Mouse (Mus musculus): ENCODE data around the gene Sirt4. TPM values are rescaled to one million over a fixed set of nuclear protein-coding genes. Genes with fewer than 3 reads are reported as not detected.
A peak's percentile ranks its signal among the peaks of the same experiment; 100 is the strongest.

Sirt4 gene
- polyA plus RNA-seq, 1 experiment from 2014 or later: 28.1 TPM

DNA sequence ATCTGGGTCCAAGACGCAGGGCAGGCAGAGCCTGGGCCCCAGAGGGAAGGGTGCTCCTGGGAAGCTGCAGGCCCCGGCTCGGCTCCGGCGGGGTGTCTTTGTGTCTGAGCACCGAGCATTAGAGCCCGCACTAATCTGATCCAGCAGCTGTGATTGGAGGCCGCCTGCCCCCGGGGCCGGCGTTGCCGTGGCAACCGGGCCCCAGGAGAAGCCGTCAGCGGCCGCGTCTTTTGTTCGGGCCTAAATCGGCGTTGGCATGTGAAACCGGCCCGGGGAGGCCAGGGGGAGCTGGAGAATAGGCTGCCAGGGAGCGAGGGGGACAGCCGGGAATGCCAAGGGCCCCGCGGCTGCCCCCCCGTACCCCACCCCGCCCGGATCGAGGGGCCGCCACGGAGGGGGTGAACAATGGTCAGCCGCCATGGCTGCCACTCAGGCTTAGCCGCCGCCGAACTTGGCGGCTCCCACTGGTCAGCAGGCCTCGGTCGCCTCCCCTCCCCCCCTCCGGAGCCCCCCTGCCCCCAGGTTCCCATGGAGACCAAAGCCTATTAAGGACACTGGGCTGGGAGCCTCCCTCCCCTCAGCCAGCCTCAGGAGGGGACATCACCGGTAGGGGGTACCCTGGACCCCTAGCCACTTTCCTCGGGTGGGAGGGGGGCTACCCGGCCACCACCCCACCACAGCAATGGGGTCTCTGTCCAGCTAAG lies 48.0 kb downstream of the Sirt4 start:
- Histone ChIP-seq H3K27me3 (no peaks in the 10 kb centered on the region), H3K4me1 (peaks cover 75% of the 10 kb centered on the region), H3K4me3 (peak overlapping the region; percentile 32), H3K9me3 (no peaks in the 10 kb centered on the region), H3K36me3 (peaks cover 58% of the 10 kb centered on the region), H3K9ac (peak overlapping the region; percentile 69), H3K27ac (peak overlapping the region; percentile 97), H3K4me2 (peak overlapping the region; percentile 61)
- 2% methylated on average over 42 of the region's 43 CpGs for WGBS
- peak; percentile 66 for ATAC-seq (ENCODE audit: insufficient number of reproducible peaks, insufficient read depth, low FRiP score, low TSS enrichment, low read depth)

DNA sequence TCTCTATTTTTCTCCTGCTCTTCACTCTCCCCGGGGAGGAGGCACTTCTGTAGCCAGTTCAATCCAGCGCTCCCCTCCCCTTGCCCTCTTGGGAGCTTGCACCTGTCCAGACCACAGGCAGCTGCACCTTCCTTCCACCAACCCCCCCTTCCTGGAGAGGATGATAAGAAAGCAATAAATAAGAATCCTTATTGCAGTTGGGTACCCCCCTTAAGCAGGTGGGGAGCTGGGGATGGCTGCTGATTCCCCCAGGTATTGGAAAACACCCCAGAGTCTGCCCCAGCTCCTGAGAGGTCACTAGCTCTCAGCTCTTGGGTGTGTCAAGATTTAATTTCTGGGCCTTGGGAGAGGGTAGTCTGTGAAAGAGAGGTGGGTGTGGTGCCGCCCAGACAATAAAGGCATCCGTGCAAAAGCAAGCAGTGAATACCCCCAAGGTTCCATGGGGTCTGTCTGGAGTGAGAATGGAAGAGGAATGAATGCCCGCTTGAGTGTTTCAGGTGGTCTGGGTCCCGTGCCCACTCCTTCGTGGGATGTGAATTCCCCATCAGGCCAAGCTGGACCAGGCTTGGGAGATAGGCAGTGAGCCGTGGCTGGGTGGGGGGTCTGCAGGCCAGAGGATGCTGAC lies 48.7 kb downstream of the Sirt4 start:
- H3K9me3 ChIP-seq: no peaks in the 10 kb centered on the region
- 11% methylated on average over 8 of the region's 8 CpGs for WGBS
- H3K36me3 ChIP-seq: peaks cover 51% of the 10 kb centered on the region
- H3K4me1 ChIP-seq: peaks cover 82% of the 10 kb centered on the region
- H3K4me2 ChIP-seq: peak overlapping the region; percentile 61
- ATAC-seq (ENCODE audit: insufficient number of reproducible peaks, insufficient read depth, low FRiP score, low TSS enrichment, low read depth): no peak
- H3K27me3 ChIP-seq: no peaks in the 10 kb centered on the region
- H3K27ac ChIP-seq: peak overlapping the region; percentile 97
- H3K9ac ChIP-seq: peak overlapping the region; percentile 69
- peak overlapping the region; percentile 32 for H3K4me3 ChIP-seq

DNA sequence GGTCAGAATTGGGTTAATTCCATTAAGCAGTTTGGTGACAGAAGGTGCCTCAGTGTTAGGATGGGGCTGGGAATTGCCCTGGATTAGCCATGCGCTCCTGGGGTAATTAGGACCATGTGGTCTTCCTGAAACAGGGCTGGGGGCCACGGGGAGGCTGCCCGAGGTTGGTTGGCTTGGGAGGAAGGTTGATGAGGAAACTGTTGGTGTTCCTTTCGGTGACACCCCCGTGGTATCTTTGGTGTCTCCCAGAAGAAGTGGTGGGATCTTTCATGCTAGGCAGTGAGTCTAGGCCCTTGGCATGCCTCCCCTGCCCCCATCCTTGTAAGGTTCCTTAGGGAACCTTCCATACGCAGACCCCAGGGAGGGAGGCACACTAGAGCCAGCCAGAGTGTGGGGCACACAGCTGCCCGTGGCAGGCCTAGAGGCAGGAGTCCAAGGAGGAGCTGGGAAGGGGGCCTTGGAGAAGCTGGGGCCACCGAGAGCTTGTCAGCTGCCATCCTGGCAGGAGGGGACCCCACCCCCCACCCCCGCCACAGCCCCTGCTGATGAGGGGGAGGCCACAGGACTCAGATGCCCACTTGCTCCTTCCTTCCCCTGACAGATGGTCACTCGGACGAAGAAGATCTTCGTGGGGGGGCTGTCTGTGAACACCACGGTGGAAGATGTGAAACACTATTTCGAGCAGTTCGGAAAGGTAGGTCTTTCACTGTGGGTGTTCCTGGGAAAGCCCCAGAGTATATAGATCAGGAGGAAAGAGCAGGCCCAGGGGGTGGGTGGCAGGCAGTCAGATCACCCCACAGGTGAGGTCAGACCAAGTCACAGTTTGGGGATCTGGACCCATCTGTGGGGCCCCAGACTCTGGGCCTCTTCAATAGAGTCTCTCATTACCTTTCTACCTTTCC lies 49.4 kb downstream of the Sirt4 start:
- Histone ChIP-seq H3K9ac (peak overlapping the region; percentile 69), H3K9me3 (no peaks in the 10 kb centered on the region), H3K4me3 (peak overlapping the region; percentile 32), H3K27ac (peak overlapping the region; percentile 97), H3K4me1 (peaks cover 84% of the 10 kb centered on the region), H3K4me2 (peak overlapping the region; percentile 61), H3K27me3 (no peaks in the 10 kb centered on the region), H3K36me3 (peaks cover 47% of the 10 kb centered on the region)
- no peak for ATAC-seq (ENCODE audit: insufficient number of reproducible peaks, insufficient read depth, low FRiP score, low TSS enrichment, low read depth)
- 26% methylated on average over 15 of the region's 15 CpGs for WGBS

DNA sequence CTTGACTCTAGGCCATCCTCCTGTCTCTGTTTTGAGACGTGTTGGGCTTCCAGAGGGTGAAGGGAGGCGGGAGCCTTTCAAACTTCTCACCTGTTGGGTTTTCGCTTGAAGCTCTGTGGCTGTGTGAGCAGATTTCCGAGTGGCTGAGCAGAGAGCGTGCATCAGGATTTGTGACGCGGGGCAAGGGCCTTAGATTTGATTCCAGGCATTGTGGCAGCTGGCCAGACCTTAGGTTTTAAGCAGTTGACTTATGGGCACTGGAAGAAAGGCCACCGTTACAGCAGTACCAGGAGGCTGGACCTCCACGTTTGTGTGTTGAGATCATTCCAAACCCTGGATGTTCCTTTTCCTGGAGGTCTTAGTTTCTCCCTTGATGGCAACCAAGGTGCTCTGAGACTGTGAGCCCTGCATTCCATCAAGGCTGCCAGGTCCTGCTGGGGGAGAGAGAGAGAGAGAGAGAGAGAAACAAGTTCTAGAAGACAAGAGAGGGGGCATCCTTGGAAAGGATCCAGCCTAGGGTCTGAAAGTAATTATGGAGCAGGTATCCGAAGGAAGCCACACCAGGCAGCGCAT lies 50.2 kb downstream of the Sirt4 start:
- Histone ChIP-seq H3K9ac (peak overlapping the region; percentile 69; the same call in 1 of the 2 replicates), H3K4me3 (peak overlapping the region; percentile 1; the same call in 1 of the 2 replicates), H3K4me1 (peaks cover 84% of the 10 kb centered on the region), H3K36me3 (peaks cover 40% of the 10 kb centered on the region), H3K27me3 (no peaks in the 10 kb centered on the region), H3K27ac (peak overlapping the region; percentile 97), H3K4me2 (peak overlapping the region; percentile 61), H3K9me3 (no peaks in the 10 kb centered on the region)
- WGBS: 30% methylated on average over 11 of the region's 11 CpGs
- no peak for ATAC-seq (ENCODE audit: insufficient number of reproducible peaks, insufficient read depth, low FRiP score, low TSS enrichment, low read depth)

DNA sequence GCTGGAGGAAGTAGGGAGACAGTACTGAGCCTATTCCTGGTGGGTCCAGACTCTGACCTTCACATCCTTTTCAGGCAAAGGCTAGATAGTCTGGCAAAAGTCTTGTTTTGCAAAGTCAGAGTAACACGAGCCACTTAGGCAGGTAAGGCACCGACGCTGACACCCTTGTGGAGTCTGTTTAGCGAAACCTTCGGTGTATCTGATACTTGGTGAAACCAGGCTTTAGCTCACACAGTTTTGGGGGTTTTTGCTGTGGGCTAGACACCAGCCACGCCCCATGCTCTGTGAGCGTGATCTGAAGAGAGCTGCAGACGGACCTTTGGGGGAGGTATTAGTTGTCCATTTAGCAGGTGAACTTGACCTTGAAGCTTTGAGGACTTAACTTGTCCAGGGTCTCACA lies 51.3 kb downstream of the Sirt4 start:
- H3K4me1 ChIP-seq: peaks cover 81% of the 10 kb centered on the region

DNA sequence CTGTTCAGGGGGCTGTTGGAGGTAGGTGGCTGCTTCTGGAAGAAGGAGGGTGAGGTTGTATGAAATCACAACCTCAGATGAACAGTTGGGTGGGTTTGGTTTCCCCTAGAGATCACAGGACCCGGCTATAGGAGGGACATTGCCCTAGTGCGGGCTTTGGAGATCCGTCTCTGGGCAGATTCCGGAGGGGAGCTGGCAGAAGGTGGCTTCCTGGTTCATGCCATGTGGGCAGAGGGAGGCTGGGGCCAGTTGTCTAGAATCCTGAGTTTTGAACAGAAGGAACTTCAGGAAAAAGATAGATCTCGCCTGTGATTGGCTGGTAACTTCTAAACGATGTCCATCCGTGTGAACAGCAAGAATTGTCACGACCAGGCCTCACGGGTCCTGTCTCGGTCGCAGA lies 52.1 kb downstream of the Sirt4 start:
- peak overlapping the region; percentile 98 for H3K9ac ChIP-seq
- peak overlapping the region; percentile 89; the same call in 1 of the 2 replicates for H3K27ac ChIP-seq
- H3K36me3 ChIP-seq: peaks cover 26% of the 10 kb centered on the region
- H3K27me3 ChIP-seq: no peaks in the 10 kb centered on the region
- peaks cover 73% of the 10 kb centered on the region for H3K4me1 ChIP-seq
- WGBS: 67% methylated on average over 11 of the region's 11 CpGs
- H3K4me3 ChIP-seq: peak overlapping the region; percentile 94; the same call in 1 of the 2 replicates
- H3K4me2 ChIP-seq: peak overlapping the region; percentile 88
- no peak for ATAC-seq (ENCODE audit: insufficient number of reproducible peaks, insufficient read depth, low FRiP score, low TSS enrichment, low read depth)
- no peaks in the 10 kb centered on the region for H3K9me3 ChIP-seq

More for the DNA sequence above, 51.3 kb downstream of the Sirt4 start:
- WGBS: 61% methylated on average over 8 of the region's 8 CpGs
- peaks cover 28% of the 10 kb centered on the region for H3K36me3 ChIP-seq
- H3K4me2 ChIP-seq: peak overlapping the region; percentile 88
- H3K27ac ChIP-seq: peak overlapping the region; percentile 97; the same call in 1 of the 2 replicates
- no peak overlapping the region for H3K4me3 ChIP-seq
- no peaks in the 10 kb centered on the region for H3K9me3 ChIP-seq
- no peak for ATAC-seq (ENCODE audit: insufficient number of reproducible peaks, insufficient read depth, low FRiP score, low TSS enrichment, low read depth)
- no peaks in the 10 kb centered on the region for H3K27me3 ChIP-seq
- peak overlapping the region; percentile 98; the same call in 1 of the 2 replicates for H3K9ac ChIP-seq

DNA sequence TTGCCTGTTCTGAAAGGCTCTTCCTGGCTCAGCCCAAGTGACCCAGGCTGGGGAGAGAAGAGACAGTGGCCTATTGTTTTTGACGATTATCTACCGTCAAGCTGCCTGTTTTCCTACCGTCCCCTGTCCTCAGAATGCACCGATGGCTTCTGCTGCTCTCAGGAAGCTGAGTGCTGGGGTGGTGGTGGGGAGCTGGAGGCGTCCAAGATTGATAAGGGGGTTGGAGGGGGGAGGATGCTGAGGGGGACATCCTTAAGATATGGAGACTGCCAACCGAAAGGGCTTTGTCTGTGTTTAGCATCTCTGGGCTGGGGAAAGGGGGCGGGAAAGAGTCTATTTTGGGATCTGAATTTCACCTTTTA lies 52.6 kb downstream of the Sirt4 start:
- WGBS: 20% methylated on average over 7 of the region's 7 CpGs
- peak overlapping the region; percentile 98 for H3K9ac ChIP-seq
- peaks cover 25% of the 10 kb centered on the region for H3K36me3 ChIP-seq
- no peaks in the 10 kb centered on the region for H3K9me3 ChIP-seq
- H3K27ac ChIP-seq: peak overlapping the region; percentile 89
- no peaks in the 10 kb centered on the region for H3K27me3 ChIP-seq
- peak overlapping the region; percentile 88 for H3K4me2 ChIP-seq
- no peak for ATAC-seq (ENCODE audit: insufficient number of reproducible peaks, insufficient read depth, low FRiP score, low TSS enrichment, low read depth)
- H3K4me3 ChIP-seq: peak overlapping the region; percentile 94
- peaks cover 68% of the 10 kb centered on the region for H3K4me1 ChIP-seq

DNA sequence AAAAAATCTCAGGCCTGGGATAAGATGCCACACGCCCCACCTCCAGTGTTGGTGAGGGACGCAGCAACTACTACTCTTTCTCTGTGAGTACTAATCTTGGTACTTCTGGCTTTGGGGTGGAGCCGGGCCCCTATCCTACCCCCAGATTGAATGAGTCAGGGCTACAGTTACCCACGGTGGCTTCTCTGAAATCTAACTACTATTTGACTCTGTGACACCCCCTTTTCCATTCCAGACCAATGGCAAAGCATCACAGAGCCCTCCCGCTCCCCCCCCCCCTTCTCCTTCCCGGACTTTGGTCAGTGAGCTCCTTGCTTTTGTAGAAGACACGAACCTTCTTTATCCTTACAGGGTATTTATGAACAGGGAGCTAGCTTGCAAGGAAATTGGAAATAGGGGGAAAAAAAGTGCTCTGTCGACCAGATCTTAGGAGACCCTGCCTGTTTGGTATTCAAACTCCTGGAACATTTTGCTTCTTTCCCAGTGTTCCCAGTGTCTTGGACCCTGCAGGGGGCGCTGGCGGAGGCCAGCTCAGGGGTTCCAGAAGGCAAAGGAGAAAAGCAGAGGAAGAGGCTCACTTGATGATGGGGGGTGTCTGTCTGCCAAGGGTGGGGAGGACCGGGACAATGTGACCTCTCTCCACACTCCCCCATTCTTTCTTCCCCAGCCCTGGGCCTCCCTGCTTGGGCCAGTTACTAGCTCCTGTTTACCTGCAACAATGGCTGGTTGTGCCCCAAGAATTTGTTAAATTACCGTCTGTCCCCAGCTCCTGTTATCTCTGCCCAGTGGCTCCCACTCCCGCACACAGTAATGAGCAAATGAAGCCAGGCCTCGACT lies 53.2 kb downstream of the Sirt4 start:
- Histone ChIP-seq H3K9me3 (no peaks in the 10 kb centered on the region), H3K9ac (peak overlapping the region; percentile 98), H3K4me2 (peak overlapping the region; percentile 88), H3K4me1 (peaks cover 62% of the 10 kb centered on the region), H3K27me3 (no peaks in the 10 kb centered on the region), H3K36me3 (peaks cover 25% of the 10 kb centered on the region), H3K4me3 (peak overlapping the region; percentile 94), H3K27ac (peak overlapping the region; percentile 89)
- 5% methylated on average over 14 of the region's 14 CpGs for WGBS
- ATAC-seq (ENCODE audit: insufficient number of reproducible peaks, insufficient read depth, low FRiP score, low TSS enrichment, low read depth): no peak

DNA sequence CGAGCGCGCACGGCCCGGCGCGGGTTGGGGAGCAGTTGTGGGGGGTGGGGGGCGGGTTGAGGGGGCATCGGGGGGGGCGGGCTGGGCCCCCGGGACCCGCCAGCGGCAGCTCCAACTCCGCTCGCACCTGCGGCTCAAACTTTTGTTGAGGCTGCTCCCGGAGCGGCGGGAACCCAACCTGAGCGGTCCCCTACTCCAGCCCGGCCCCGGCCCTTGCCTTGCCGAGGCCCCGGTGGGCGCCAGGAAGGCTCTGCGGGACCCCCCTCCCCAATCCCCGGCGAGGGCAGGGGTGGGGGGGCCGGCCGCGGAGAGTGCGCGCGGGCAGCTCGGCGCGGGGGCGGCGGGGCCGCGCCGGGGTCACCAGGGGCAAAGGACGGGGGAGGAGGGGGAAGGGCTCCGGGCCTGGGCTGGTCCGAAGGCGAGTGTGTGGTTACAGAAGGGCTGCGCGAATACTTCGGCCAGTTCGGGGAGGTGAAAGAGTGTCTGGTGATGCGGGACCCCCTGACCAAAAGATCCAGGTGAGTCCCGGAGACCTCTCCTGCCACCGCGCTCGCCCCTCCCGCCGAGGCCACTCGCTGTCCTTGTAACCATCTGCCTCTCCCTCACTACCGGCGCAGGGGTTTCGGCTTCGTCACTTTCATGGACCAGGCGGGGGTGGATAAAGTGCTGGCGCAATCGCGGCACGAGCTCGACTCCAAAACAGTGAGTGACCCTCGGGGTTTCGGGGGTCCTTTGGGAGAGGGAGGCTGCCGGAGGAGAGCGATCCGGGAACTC lies 54.2 kb downstream of the Sirt4 start:
- Histone ChIP-seq H3K27me3 (no peaks in the 10 kb centered on the region), H3K4me2 (peak overlapping the region; percentile 88), H3K36me3 (peaks cover 19% of the 10 kb centered on the region), H3K9ac (peak overlapping the region; percentile 98), H3K4me1 (peaks cover 53% of the 10 kb centered on the region), H3K9me3 (no peaks in the 10 kb centered on the region), H3K27ac (peak overlapping the region; percentile 89), H3K4me3 (peak overlapping the region; percentile 94)
- no peak for ATAC-seq (ENCODE audit: insufficient number of reproducible peaks, insufficient read depth, low FRiP score, low TSS enrichment, low read depth)
- 1% methylated on average over 61 of the region's 73 CpGs for WGBS

Measured in embryonic facial prominence, embryonic 13.5 days (tissue).